Mouse (Mus musculus): ENCODE results near the gene Lrp1. TPM values are rescaled to one million over a fixed set of nuclear protein-coding genes. Genes with fewer than 3 reads are reported as not detected.

Gene Lrp1
- 37.4 and 51.8 TPM in 2 replicates for polyA plus RNA-seq (2016; fragmentation: Nextera tagmentation; extraction: Ambion mirVana)

- Histone ChIP-seq H3K27me3 (ENCODE audit: insufficient read depth, poor library complexity, severe bottlenecking) (0 out of 2 replicates have a peak, but pooled peaks cover 4% of the 10 kb centered on the region), H3K27ac (peak within 1 kb of the TSS; percentile 92), H3K36me3 (no peaks in the 10 kb centered on the region), H3K4me1 (peaks cover 65% of the 10 kb centered on the region), H3K9me3 (no peaks in the 10 kb centered on the region), H3K4me3 (peak within 1 kb of the TSS; percentile 83)
- WGBS = under 1% methylated on average over 29 of the region's 32 CpGs
- DNase-seq (ENCODE audit: low spot score) = no peak
These were observed at the start of gene Lrp1 for GRCm38 (mm10) chr10:127620406-127621190. Gene Lrp1 (minus strand): TSS chr10:127621148.

DNA sequence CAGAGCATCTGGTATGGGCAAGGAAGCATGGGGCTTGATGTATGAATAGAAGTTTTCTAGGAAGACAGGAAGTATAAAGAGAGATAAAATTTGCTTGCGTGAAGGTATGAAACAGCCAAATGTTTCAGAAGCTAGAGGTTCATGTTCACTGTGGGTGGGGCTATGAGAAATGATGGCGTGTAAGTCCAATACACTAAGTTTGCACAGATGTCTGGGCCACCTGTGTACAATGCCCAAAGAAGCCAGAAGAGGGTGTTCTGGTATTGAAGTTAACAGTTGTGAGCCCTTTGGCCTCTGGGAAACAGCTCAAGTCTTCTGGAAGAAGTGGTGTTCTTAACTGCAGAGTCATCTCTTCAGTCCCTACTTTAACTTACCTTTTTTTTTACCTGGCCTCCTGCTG lies 49.2 kb upstream of the Lrp1 start:
- Histone ChIP-seq H3K9me3 (no peaks in the 10 kb centered on the region), H3K27ac (no peak overlapping the region), H3K4me1 (peaks cover 46% of the 10 kb centered on the region), H3K36me3 (no peaks in the 10 kb centered on the region), H3K27me3 (ENCODE audit: insufficient read depth, poor library complexity, severe bottlenecking) (peaks cover 8% of the 10 kb centered on the region), H3K4me3 (no peak overlapping the region)
- 86% methylated on average over 2 of the region's 2 CpGs for WGBS
- no peak for DNase-seq (ENCODE audit: low spot score)

GRCm38 (mm10) chr10:127669170-127669569 lies 48.2 kb upstream of the Lrp1 start:
- Histone ChIP-seq H3K27me3 (ENCODE audit: insufficient read depth, poor library complexity, severe bottlenecking) (peaks cover 18% of the 10 kb centered on the region), H3K36me3 (peaks cover 8% of the 10 kb centered on the region), H3K9me3 (no peaks in the 10 kb centered on the region), H3K4me3 (peak overlapping the region; percentile 78), H3K4me1 (peaks cover 56% of the 10 kb centered on the region), H3K27ac (peak overlapping the region; percentile 96)
- DNase-seq (ENCODE audit: low spot score) = no peak
- 5% methylated on average over 7 of the region's 7 CpGs for WGBS

DNA sequence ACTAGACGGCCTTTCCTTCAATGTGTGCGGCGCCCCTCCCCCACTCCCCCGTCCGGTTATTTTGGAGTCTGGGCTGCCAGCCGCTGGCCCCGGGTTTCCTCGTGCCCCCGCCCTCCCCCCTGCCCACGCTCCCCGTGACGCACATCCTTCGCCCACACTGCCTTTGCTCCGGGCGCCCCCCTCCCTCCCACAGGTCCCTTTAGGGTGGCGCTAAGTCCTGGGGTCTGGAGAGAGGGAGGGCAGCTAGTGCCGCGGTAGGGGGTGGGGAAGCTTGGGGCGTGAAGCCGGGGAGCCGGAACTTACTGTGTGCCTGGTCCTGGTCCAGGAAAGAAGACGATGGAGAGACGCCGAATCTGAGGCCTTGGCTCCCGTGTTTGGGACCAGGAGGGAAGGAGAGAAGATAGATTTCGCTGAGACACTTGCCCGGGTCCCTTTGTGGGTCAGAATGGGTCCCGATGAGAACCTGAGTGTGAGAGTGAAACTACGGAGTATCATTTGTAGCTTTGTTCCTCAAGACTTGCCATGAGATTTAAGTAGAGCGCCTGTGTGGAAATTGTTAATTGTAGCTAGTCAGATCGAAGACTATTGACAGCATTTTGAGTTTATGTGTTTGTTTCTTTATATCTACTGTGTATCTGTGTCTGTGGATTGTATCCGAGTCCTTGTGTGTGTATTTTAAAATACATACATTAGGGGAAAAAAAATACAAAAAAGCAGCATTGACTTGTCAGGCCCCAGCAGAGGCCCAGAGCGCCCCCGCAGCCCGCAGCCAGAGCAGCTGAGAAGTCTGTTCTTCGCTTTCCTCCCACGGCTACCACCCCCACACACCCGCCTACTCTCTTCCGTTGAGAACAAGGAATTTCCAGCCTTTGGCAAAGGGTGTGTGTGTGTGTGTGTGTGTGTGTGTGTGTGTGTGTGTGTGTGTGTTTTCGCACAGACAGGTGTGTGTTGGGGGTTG lies 47.4 kb upstream of the Lrp1 start, which contains the start of gene Nab2:
Gene Nab2 (minus strand): TSS at position 476 of the 958 bp plus-strand sequence.
- Histone ChIP-seq H3K9me3 (no peaks in the 10 kb centered on the region), H3K4me1 (peaks cover 64% of the 10 kb centered on the region), H3K27ac (peak within 1 kb of the TSS; percentile 96), H3K36me3 (peaks cover 16% of the 10 kb centered on the region), H3K4me3 (peak within 1 kb of the TSS; percentile 78), H3K27me3 (ENCODE audit: insufficient read depth, poor library complexity, severe bottlenecking) (peaks cover 26% of the 10 kb centered on the region)
- WGBS = 1% methylated on average over 40 of the region's 40 CpGs
- DNase-seq (ENCODE audit: low spot score) = peak; percentile 86

GRCm38 (mm10) chr10:127667269-127668092 lies 46.5 kb upstream of the Lrp1 start:
- H3K4me1 ChIP-seq = peaks cover 72% of the 10 kb centered on the region
- DNase-seq (ENCODE audit: low spot score) = peak; percentile 94
- H3K27me3 ChIP-seq (ENCODE audit: insufficient read depth, poor library complexity, severe bottlenecking) = peaks cover 35% of the 10 kb centered on the region
- no peaks in the 10 kb centered on the region for H3K9me3 ChIP-seq
- H3K27ac ChIP-seq = peak overlapping the region; percentile 96
- H3K36me3 ChIP-seq = peaks cover 22% of the 10 kb centered on the region
- 1% methylated on average over 35 of the region's 35 CpGs for WGBS
- H3K4me3 ChIP-seq = peak overlapping the region; percentile 78

DNA sequence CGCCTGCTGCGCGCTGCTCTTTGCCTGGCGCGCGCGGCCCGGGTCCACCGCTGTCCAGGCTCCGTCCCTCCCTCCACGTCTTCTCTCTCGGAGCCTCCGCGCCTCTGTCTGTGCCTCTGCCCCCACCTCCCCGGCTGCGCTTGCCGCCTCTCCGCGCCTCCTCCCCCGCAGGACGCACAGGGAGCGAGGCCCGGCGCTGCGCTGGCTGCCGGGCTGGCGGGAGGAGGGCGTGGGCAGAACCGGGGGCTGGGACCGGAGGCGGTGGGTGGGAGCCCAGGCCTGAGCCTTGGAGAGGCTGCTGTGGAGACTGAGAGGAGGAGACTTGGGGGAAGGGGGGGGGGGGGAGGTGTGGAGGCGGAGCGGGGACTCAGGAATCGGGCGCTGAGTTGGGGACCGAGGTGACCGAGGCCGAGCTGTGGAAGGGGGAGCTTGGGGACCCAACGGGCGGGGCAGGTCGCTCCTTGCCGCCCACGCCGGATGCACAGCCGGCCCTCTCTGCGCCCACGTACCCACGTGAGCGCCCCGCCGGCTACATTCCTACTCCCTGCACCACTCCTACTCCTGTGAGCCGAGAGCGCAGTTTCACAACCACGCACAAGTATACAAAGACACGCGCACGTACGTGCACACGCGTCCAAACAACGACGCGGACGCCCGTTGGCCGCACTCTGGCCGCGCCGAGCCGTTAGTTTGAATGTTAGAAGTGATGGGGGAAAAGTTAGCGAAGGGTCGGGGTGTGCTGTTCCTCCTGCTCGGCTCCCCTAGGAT lies 45.7 kb upstream of the Lrp1 start, which contains the start of gene Nemp1:
Gene Nemp1 (plus strand): TSS at position 401 of the 768 bp plus-strand sequence.
- Histone ChIP-seq H3K27ac (peak within 1 kb of the TSS; percentile 96), H3K4me3 (peak within 1 kb of the TSS; percentile 78), H3K36me3 (peaks cover 22% of the 10 kb centered on the region), H3K4me1 (peaks cover 80% of the 10 kb centered on the region), H3K9me3 (no peaks in the 10 kb centered on the region), H3K27me3 (ENCODE audit: insufficient read depth, poor library complexity, severe bottlenecking) (peaks cover 39% of the 10 kb centered on the region)
- WGBS = under 1% methylated on average over 64 of the region's 73 CpGs
- peak; percentile 92 for DNase-seq (ENCODE audit: low spot score)

- Histone ChIP-seq H3K27me3 (ENCODE audit: insufficient read depth, poor library complexity, severe bottlenecking) (peaks cover 39% of the 10 kb centered on the region), H3K4me1 (peaks cover 92% of the 10 kb centered on the region), H3K27ac (peak overlapping the region; percentile 96), H3K9me3 (no peaks in the 10 kb centered on the region), H3K36me3 (peaks cover 30% of the 10 kb centered on the region), H3K4me3 (peak overlapping the region; percentile 78)
- 4% methylated on average over 14 of the region's 14 CpGs for WGBS
- no peak for DNase-seq (ENCODE audit: low spot score)
These were observed 44.6 kb upstream of the Lrp1 start for GRCm38 (mm10) chr10:127665366-127666181.

DNA sequence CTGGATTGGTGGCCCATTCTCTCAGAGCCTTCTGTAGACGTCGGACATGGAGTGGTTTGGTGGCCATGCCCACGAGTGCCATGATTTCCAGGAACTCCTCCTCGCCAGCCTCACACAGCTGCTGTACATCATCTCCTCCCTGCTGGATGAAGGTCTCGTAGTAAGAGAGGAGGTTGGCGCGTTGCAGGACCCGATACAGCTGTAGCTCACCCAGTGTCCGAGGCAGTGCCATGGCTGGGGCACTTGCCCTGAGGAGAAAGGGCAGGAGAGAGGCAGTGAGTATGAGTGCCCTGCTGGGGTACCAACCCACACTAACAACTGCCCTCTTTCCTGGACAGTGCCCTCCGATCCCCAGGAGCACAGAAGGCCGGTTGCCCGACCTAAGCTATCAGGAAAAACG lies 43.9 kb upstream of the Lrp1 start:
- no peak for DNase-seq (ENCODE audit: low spot score)
- Histone ChIP-seq H3K27ac (peak overlapping the region; percentile 17; the same call in 1 of the 2 replicates), H3K36me3 (peaks cover 36% of the 10 kb centered on the region), H3K4me3 (peak overlapping the region; percentile 78), H3K4me1 (peaks cover 92% of the 10 kb centered on the region), H3K9me3 (no peaks in the 10 kb centered on the region), H3K27me3 (ENCODE audit: insufficient read depth, poor library complexity, severe bottlenecking) (peaks cover 39% of the 10 kb centered on the region)
- 31% methylated on average over 13 of the region's 13 CpGs for WGBS

GRCm38 (mm10) chr10:127664166-127664565 lies 43.2 kb upstream of the Lrp1 start:
- Histone ChIP-seq H3K4me3 (peak overlapping the region; percentile 78), H3K36me3 (peaks cover 43% of the 10 kb centered on the region), H3K9me3 (no peaks in the 10 kb centered on the region), H3K27ac (peak overlapping the region; percentile 36), H3K4me1 (peaks cover 88% of the 10 kb centered on the region), H3K27me3 (ENCODE audit: insufficient read depth, poor library complexity, severe bottlenecking) (peaks cover 39% of the 10 kb centered on the region)
- WGBS = 40% methylated on average over 16 of the region's 16 CpGs
- DNase-seq (ENCODE audit: low spot score) = no peak

DNA sequence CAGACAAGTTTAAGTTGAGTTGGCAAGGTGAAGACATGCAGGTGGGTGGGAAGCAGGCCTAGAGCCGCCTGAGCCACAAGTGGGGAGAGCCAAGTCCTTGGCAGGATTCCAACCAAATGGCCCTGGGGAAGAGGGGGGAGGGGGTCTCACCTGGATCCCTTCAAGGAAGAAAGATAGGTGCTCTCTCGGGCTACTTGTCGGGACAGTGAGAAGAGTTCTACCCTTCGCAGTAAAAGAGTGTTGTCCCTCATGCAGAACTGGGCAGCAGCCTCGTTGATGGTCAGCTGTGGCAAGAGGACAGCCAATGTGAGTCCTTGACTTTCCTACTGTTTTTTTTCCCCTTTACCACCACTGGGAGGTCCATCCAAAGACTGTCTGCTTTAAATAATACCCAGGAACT lies 42.6 kb upstream of the Lrp1 start:
- WGBS = 27% methylated on average over 5 of the region's 5 CpGs
- no peak for DNase-seq (ENCODE audit: low spot score)
- Histone ChIP-seq H3K4me3 (0 out of 2 replicates have a peak overlapping the region, but pooled peaks have one; percentile 78), H3K27me3 (ENCODE audit: insufficient read depth, poor library complexity, severe bottlenecking) (peaks cover 39% of the 10 kb centered on the region), H3K9me3 (no peaks in the 10 kb centered on the region), H3K27ac (peak overlapping the region; percentile 36; the same call in 1 of the 2 replicates), H3K36me3 (peaks cover 44% of the 10 kb centered on the region), H3K4me1 (peaks cover 82% of the 10 kb centered on the region)

All from heart, embryonic 10.5 days (tissue).